Mouse (Mus musculus) liver, embryonic 13.5 days (tissue): ENCODE results near the gene Snx9. TPM values are rescaled to one million over a fixed set of nuclear protein-coding genes. Genes with fewer than 3 reads are reported as not detected.

Experiments used
- ATAC-seq: fragments of 200-750 bp; cut with Nextera tagmentation; 2 replicates; pipeline ENCODE4 v1.8.0; 2017; ENCODE audit warnings: low read depth, mild to moderate bottlenecking, moderate number of reproducible peaks, moderate library complexity
- DNase-seq: peaks from one replicate; pipeline ENCODE4 v3.0.0; 2022
- H3K27ac ChIP-seq: fragments of 300-500 bp; sonication (generic); 2 replicates; pipeline ENCODE4 v1.5.1; 2015; ENCODE audit warnings: moderate library complexity, mild to moderate bottlenecking, inconsistent platforms
- H3K27me3 ChIP-seq: fragments of 300-500 bp; sonication (generic); 2 replicates; pipeline ENCODE4 v1.6.1; 2015; ENCODE audit warnings: mild to moderate bottlenecking, inconsistent platforms
- H3K36me3 ChIP-seq: fragments of 300-500 bp; sonication (generic); 2 replicates; pipeline ENCODE4 v1.6.1; 2015; ENCODE audit warnings: mild to moderate bottlenecking, inconsistent platforms
- H3K4me1 ChIP-seq: fragments of 300-500 bp; sonication (generic); replicated peaks from 2 replicates; pipeline ENCODE4 v1.6.1; 2015; ENCODE audit warnings: inconsistent platforms
- H3K4me2 ChIP-seq: fragments of 300-500 bp; sonication (generic); 2 replicates; pipeline ENCODE4 v1.6.1; 2015; ENCODE audit warnings: inconsistent platforms, mild to moderate bottlenecking, moderate library complexity
- H3K4me3 ChIP-seq: fragments of 300-500 bp; sonication (generic); replicated peaks from 2 replicates; pipeline ENCODE4 v1.5.1; 2015; ENCODE audit warnings: mild to moderate bottlenecking, inconsistent platforms
- H3K9ac ChIP-seq: fragments of 300-500 bp; sonication (generic); 2 replicates; pipeline ENCODE4 v1.6.1; 2015; ENCODE audit warnings: mild to moderate bottlenecking, inconsistent platforms
- H3K9me3 ChIP-seq: fragments of 300-500 bp; sonication (generic); replicated peaks from 2 replicates; pipeline ENCODE4 v1.6.1; 2016; ENCODE audit warnings: inconsistent platforms
- WGBS: fragments of 180-500 bp; shearing (Covaris S2); methylation state at CpG from one replicate; pipeline ENCODE4 v1.1.7; 2015; ENCODE audit not compliant: insufficient replicate concordance; 5-methylcytosine and 5-hydroxymethylcytosine counted together
- polyA plus RNA-seq: library from polyadenylated mRNA; unstranded; fragments of >200 nt; fragmentation: Nextera tagmentation; extraction: Ambion mirVana; gene quantifications from 2 replicates; pipeline ENCODE4 v1.2.1, GENCODE M21; 2015

Snx9 gene
- polyA plus RNA-seq, 1 experiment from 2014 or later, result 12.2 TPM

DNA sequence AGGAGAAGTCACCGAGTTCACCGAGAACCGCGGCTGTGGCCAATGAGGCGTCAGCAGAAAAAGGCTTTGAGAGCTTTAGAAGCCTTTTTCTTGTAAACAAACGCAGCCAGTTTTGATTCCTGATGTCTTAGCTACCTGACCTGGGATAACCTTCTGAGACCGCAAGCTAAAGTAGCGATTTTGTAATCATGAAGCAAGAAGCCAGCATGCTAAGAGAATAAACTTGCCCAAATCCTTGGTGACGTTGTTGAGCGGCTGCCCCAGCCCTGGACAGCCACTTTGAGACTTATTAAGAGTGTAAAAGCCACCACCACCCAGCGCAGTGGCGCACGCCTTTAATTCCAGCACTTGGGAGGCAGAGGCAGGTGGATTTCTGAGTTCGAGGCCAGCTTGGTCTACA lies 95.1 kb downstream of the Snx9 start:
- Histone ChIP-seq H3K27me3 (peaks cover 33% of the 10 kb centered on the region), H3K36me3 (peaks cover 2% of the 10 kb centered on the region; the same call in 1 of the 2 replicates), H3K27ac (no peak overlapping the region), H3K4me2 (no peak overlapping the region), H3K4me1 (peaks cover 17% of the 10 kb centered on the region), H3K9ac (no peak overlapping the region), H3K9me3 (no peaks in the 10 kb centered on the region), H3K4me3 (no peak overlapping the region)
- 76% methylated on average over 14 of the region's 14 CpGs for WGBS
- ATAC-seq (no peak), DNase-seq (no peak)

DNA sequence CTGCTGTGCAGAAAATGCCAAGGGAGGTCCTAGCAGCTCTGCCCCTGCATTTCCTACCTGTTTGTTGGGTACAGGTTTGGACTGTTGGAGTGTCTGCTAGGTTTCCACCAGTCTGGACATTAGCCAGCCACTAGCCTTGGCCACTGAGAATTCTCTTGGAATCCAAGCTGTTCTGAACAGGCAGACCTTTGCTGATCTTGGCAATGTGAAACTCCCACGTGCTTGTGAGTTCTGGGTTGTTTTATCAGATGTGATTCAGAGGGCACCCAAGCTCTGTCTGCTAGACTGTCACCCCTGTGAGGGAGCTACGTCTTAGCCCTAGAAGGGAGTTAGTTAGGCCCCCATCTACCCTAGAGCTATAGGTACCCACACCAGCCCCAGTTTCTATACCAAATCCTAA lies 96.3 kb downstream of the Snx9 start:
- no peak for DNase-seq
- H3K4me2 ChIP-seq, result no peak overlapping the region
- no peak for ATAC-seq

DNA sequence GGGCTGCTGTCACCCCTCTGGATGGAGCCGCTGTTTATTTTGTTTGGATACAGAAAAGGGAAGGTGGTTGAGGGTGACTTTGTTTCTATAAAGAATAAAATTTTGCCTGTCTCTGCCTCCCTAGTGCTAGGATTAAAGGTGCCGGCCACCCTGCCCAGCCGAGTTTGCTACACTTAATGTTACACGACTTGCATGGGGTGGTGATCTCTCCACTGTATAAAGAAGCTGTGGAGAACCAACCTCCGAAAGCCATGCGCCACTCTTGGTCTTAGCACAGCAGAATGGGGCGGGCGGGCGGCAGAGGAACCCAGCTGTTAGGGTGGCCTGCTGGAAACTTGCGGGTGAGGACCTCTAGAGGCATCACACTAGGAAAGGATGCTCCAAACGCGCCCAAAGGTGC lies 98.7 kb downstream of the Snx9 start:
- Histone ChIP-seq H3K4me3 (no peak overlapping the region), H3K4me1 (peaks cover 23% of the 10 kb centered on the region), H3K36me3 (no peaks in the 10 kb centered on the region), H3K4me2 (no peak overlapping the region), H3K27me3 (peaks cover 48% of the 10 kb centered on the region), H3K27ac (no peak overlapping the region), H3K9me3 (no peaks in the 10 kb centered on the region), H3K9ac (no peak overlapping the region)
- ATAC-seq (no peak), DNase-seq (no peak)
- WGBS, result 57% methylated on average over 12 of the region's 12 CpGs

More for the DNA sequence above, 96.3 kb downstream of the Snx9 start:
- no peaks in the 10 kb centered on the region for H3K9me3 ChIP-seq
- H3K27me3 ChIP-seq, result peaks cover 45% of the 10 kb centered on the region
- peaks cover 25% of the 10 kb centered on the region for H3K4me1 ChIP-seq
- 26% methylated on average over 2 of the region's 2 CpGs for WGBS
- H3K27ac ChIP-seq, result no peak overlapping the region
- no peak overlapping the region for H3K9ac ChIP-seq
- H3K36me3 ChIP-seq, result no peaks in the 10 kb centered on the region
- H3K4me3 ChIP-seq, result no peak overlapping the region

DNA sequence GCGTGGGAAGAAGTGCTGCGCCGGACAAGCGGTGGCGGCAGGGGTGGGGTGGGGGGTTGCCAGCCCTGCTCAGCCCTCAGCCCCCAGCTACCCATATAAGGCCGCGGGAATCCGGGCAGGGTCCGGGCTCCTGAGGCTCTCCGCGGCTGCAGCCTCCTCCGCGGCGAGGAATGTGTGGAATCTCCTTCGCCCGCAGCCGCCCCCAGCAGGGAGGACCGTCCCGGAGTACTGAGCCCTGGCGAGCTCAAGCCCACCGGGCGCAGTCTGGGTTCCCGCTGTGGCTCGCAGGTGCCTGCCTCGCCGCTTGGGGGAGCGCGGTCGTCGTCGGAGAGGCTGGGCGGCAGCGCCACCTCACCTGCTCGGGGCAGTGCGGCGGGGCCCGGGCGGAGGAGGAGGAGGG lies 99.7 kb downstream of the Snx9 start:
- DNase-seq (peak; percentile 41), ATAC-seq (peak; percentile 75)
- H3K9me3 ChIP-seq, result no peaks in the 10 kb centered on the region
- H3K4me1 ChIP-seq, result peaks cover 16% of the 10 kb centered on the region
- H3K27ac ChIP-seq, result no peak overlapping the region
- peaks cover 48% of the 10 kb centered on the region for H3K27me3 ChIP-seq
- H3K36me3 ChIP-seq, result no peaks in the 10 kb centered on the region
- under 1% methylated on average over 32 of the region's 38 CpGs for WGBS
- H3K9ac ChIP-seq, result peak overlapping the region; percentile 51
- peak overlapping the region; percentile 78 for H3K4me2 ChIP-seq
- H3K4me3 ChIP-seq, result peak overlapping the region; percentile 70

DNA sequence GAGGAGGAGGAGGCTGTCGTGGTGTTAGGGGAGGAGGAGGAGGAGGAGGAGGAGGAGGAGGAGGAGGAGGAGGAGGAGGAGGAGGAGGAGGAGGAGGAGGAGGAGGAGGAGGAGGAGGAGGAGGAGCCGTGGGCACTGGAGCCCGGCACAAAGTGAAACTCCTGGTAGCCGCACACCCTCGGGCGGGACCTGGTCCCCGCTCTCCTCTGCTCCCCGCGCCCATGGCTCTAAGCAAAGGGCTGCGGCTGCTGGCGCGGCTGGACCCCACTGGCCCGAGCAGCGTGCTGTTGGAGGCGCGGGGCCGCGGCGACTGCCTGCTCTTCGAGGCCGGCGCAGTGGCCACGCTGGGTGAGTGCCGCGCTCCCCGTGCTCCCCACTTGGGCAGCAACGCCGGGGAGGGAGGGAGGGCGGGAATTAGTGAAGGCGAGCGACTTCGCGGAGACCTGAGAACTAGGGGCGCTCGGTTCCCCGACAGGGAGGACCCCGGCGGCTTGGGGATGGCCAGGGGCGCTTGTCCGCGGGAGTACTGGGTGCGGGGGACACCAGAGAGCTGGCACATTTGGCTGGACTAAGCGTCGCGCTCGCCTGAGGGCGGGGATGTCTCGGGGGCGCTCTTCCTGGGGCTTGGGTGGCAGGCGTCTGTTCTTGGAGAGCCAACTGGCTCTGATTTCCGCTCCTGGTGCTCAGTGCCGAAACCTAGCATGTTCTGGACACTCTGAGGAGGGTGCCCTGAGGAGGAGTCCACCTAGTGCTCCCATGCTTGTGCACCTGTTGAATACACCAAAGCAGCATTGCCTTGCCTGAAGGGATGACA lies 100.3 kb downstream of the Snx9 start, which contains the start of gene Synj2:
Gene Synj2 (plus strand): TSS at position 51 of the 814 bp plus-strand sequence.
- H3K9me3 ChIP-seq, result no peaks in the 10 kb centered on the region
- H3K4me3 ChIP-seq, result peak within 1 kb of the TSS; percentile 70
- DNase-seq (peak; percentile 17), ATAC-seq (peak; percentile 69)
- H3K27me3 ChIP-seq, result peaks cover 48% of the 10 kb centered on the region
- peak within 1 kb of the TSS; percentile 30; the same call in 1 of the 2 replicates for H3K27ac ChIP-seq
- 3% methylated on average over 48 of the region's 52 CpGs for WGBS
- H3K4me2 ChIP-seq, result peak within 1 kb of the TSS; percentile 78
- H3K9ac ChIP-seq, result peak within 1 kb of the TSS; percentile 75
- no peaks in the 10 kb centered on the region for H3K36me3 ChIP-seq
- peaks cover 16% of the 10 kb centered on the region for H3K4me1 ChIP-seq

DNA sequence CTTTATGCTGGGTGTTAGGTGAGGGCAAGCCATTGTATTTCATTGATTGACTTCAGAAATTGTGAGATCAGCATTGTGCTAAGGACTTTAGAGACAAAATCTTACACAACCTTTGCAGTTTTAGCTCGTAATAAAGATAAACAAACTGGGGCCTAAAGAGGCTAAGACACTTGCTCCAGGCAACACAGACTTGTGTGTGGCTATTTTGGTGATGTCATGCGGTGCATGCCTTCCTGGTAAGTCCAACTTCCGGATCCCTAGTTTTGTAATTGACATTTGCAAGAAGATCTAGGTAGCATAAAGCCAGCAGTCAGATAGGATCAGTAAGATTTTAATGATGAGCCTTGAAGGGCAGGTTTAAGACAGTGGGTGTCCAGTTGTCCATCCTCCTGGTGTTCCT lies 101.0 kb downstream of the Snx9 start:
- H3K27me3 ChIP-seq, result peaks cover 47% of the 10 kb centered on the region
- WGBS, result 59% methylated on average over 3 of the region's 3 CpGs
- H3K9ac ChIP-seq, result no peak overlapping the region

DNA sequence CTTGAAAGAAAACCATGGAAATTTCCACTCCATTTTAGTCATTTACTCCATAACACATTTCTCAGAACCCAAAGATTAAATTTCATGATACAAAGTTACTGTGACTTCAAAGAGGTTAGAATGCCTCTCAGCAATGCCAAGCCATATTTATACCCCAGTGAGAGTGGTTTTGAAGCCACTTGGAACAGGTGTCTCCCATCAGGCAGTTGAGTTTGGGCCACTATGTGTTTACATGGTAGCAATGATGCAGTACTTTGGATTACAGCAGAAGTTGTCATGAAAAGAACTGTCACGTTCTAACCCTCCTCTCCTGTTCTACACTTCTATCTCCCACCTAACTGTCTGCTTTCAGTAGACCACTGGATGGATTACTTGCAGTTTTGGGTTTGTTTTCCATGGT lies 101.9 kb downstream of the Snx9 start:
- H3K4me1 ChIP-seq, result peaks cover 25% of the 10 kb centered on the region
- no peaks in the 10 kb centered on the region for H3K9me3 ChIP-seq
- ATAC-seq, result no peak
- no peaks in the 10 kb centered on the region for H3K36me3 ChIP-seq
- no peak overlapping the region for H3K4me2 ChIP-seq
- no peak overlapping the region for H3K27ac ChIP-seq
- peaks cover 41% of the 10 kb centered on the region for H3K27me3 ChIP-seq
- H3K4me3 ChIP-seq, result no peak overlapping the region
- no peak overlapping the region for H3K9ac ChIP-seq
- no peak for DNase-seq
- WGBS, result 49% methylated on average over 1 of the region's 1 CpGs

More for the DNA sequence above, 101.0 kb downstream of the Snx9 start:
- no peak overlapping the region for H3K27ac ChIP-seq
- H3K4me3 ChIP-seq, result peak overlapping the region; percentile 70
- no peaks in the 10 kb centered on the region for H3K9me3 ChIP-seq
- peaks cover 22% of the 10 kb centered on the region for H3K4me1 ChIP-seq
- no peak for ATAC-seq
- H3K36me3 ChIP-seq, result no peaks in the 10 kb centered on the region
- DNase-seq, result no peak
- peak overlapping the region; percentile 78 for H3K4me2 ChIP-seq

DNA sequence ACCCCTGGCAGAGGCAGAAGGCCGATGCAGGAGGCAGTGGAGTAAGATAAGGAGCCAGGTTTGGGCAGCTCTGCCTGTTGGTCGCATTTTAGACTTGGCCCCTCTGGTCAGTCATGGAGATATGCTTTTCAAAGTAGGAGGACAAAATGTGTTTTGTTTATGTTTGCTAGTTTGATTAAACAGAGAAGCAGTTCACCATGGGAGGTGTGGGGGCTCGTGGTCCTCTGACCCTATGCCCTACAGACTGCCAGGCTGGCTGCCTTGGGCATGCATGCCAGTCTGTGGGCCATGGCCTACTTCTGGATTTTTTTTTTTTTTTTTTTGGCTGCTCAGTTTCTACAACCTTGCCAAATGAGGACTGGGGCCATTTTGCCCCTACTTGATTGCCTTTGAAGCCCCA lies 105.9 kb downstream of the Snx9 start:
- WGBS, result 48% methylated on average over 3 of the region's 3 CpGs
- DNase-seq (no peak), ATAC-seq (no peak)
- H3K27me3 ChIP-seq, result peaks cover 7% of the 10 kb centered on the region
- no peaks in the 10 kb centered on the region for H3K9me3 ChIP-seq
- no peaks in the 10 kb centered on the region for H3K36me3 ChIP-seq
- H3K27ac ChIP-seq, result no peak overlapping the region
- H3K4me3 ChIP-seq, result no peak overlapping the region
- no peak overlapping the region for H3K4me2 ChIP-seq
- H3K4me1 ChIP-seq, result peaks cover 18% of the 10 kb centered on the region; the same call in 1 of the 2 replicates
- H3K9ac ChIP-seq, result no peak overlapping the region

DNA sequence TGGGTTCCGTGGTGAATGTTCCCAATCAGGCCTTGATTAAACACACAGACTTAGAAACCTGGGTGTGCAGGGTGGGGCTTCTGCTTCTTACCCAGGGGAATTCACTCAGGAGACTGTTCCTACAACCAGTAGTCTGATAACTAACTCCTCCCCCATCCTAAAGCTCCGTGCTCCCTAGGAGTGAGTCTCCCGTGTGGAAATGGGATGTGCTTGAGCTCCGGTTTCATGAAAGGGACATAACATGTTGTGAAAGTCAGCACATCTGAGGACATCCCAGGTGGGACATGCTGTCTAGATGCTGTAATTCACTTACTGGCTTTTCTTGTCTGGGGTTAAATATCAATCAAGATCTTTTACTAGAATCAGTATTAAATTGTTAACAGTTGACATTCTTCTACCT lies 111.3 kb downstream of the Snx9 start:
- H3K9me3 ChIP-seq, result no peaks in the 10 kb centered on the region
- no peak overlapping the region for H3K27ac ChIP-seq
- no peaks in the 10 kb centered on the region for H3K27me3 ChIP-seq
- no peaks in the 10 kb centered on the region for H3K36me3 ChIP-seq
- H3K4me1 ChIP-seq, result peaks cover 10% of the 10 kb centered on the region; the same call in 1 of the 2 replicates
- H3K4me2 ChIP-seq, result no peak overlapping the region
- ATAC-seq (no peak), DNase-seq (no peak)
- 70% methylated on average over 4 of the region's 4 CpGs for WGBS
- no peak overlapping the region for H3K4me3 ChIP-seq
- H3K9ac ChIP-seq, result no peak overlapping the region

DNA sequence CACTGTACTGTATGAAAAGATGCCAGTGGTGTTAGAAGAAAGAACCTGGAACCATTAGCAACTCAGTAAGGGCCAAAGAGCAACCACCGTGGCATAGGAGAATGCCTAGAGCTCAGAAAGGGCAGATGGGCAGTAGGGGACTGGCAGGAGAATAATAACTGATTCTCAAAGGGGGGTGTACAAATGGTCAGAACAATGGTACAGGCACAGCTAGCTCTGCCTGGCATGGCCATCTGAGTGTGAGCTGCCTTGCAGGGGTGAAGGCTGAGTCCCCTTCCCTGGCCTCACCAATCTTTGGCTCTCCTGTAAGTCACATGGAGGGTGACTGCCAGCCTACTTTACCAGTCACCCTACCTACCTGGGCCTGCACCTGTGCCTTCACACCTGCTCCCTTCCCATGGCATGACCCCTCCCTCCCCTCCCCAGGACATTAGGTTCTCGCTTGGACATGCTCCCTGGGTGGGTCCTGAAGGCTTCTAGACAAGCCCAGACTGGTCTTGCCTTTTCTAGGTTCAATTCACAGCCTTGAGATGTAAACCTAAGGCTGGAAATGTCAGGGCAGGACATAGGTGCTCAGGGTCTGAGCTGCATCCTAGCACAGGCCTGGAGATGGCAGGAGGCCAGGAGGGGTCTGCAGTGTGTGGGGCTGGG lies 115.3 kb downstream of the Snx9 start:
- Histone ChIP-seq H3K36me3 (no peaks in the 10 kb centered on the region), H3K9ac (no peak overlapping the region), H3K4me1 (peaks cover 9% of the 10 kb centered on the region; the same call in 1 of the 2 replicates), H3K27me3 (no peaks in the 10 kb centered on the region; the same call in 1 of the 2 replicates), H3K9me3 (no peaks in the 10 kb centered on the region), H3K4me2 (no peak overlapping the region), H3K4me3 (no peak overlapping the region), H3K27ac (no peak overlapping the region)
- no peak for DNase-seq
- 45% methylated on average over 2 of the region's 2 CpGs for WGBS
- no peak for ATAC-seq

DNA sequence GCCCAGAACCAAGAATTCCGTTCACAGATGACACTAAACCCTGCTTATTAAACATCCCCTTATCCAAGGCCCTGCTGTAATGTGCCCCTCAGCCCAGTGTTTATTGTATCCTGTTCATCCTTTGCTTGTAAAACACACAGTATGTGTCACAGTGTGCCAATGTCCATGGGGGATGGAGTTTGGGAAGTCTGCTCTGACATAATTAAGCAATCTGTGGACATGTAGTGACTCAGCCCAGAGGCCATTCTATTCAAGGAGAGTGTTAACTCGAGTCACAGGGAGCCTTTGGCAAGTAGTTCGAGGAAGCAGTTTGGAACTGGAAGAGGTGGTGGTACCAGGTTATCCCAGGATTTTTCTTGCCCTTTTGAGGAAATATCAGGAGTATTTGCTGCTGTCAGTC lies 116.0 kb downstream of the Snx9 start:
- Histone ChIP-seq H3K4me1 (peaks cover 9% of the 10 kb centered on the region; the same call in 1 of the 2 replicates), H3K36me3 (no peaks in the 10 kb centered on the region), H3K27me3 (no peaks in the 10 kb centered on the region; the same call in 1 of the 2 replicates), H3K9me3 (no peaks in the 10 kb centered on the region), H3K9ac (no peak overlapping the region), H3K4me3 (no peak overlapping the region), H3K27ac (no peak overlapping the region), H3K4me2 (no peak overlapping the region)
- ATAC-seq, result no peak
- DNase-seq, result no peak
- WGBS, result 44% methylated on average over 3 of the region's 3 CpGs
